Mouse (Mus musculus) heart, adult 9 months (tissue): Measurements from ENCODE around the gene Tmem132b.

Experiments
- DNase-seq, 2 experiments: peaks; one replicate each; pipeline ENCODE4 v3.0.0; 2022; ENCODE audit warnings: low spot score in 2 of 2

The Tmem132b gene

DNA sequence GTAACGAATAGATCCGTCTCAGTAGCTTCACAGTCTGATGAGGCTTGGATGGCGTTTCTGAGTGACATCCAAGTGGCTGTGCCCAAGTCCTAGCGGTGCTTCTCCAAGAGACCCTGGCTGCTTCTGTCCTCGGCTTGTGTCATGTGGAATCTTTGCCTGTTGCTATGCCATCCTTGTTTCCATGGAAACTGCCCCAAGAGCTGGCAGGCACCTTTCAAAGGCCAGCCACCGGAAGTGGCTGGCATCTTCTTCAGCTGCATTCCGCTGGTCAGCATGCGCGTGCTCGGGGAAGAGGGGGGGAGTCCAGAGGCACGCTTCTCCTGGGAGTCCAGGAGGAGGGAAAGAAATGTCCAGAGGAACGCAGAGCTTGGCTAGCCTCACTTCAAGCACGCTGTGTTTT, 144.0 kb downstream of the Tmem132b start:
- no peak for DNase-seq

DNA sequence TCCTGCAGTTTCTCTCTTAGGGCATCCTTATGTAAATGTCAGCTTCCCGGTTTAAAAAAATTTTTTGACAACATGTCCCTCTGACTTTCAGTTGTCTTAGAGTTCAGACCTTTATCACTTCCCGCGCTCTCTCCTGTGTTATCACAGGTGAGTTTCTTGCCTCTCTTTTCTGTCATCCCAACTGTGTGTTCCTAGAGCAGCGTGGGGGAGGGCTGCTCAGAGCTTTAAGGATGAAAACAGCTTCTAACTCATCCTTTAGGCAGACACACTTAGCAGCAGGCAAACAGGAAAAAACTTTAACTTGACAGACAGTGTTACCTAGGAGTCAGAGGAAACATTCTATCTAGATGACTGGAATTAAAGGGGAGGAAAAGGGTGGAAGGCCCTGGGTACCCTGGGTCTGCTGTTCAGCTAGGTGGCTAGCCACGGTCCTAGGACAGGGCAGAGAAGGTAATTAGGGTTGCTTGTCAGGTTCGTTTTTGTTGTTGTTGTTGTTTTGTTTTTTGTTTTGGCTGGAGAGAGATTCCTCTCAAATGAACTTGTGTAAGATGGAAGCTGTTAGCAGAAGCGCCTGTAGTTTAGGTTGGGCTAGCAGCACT, 144.6 kb downstream of the Tmem132b start:
- DNase-seq = no peak

DNA sequence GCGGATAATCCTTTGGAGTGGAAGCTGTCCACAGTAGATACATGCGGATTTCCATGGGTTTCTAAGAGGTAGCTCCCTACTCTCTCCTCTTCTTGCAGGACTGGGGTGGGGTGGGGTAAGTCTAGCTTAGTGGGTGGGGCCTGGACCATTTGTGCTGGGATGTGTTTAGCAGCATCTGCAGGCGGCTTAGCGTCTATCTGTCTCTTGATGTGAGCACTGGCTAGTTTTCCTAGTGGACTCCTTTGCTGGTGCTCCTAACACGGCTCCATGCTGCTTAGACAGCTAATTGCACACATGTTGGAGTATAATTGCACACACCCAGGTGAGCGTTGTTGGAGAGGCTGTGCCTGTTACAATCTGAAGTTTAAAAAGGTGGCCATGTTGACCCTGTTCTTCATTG, 149.3 kb downstream of the Tmem132b start:
- no peak for DNase-seq

DNA sequence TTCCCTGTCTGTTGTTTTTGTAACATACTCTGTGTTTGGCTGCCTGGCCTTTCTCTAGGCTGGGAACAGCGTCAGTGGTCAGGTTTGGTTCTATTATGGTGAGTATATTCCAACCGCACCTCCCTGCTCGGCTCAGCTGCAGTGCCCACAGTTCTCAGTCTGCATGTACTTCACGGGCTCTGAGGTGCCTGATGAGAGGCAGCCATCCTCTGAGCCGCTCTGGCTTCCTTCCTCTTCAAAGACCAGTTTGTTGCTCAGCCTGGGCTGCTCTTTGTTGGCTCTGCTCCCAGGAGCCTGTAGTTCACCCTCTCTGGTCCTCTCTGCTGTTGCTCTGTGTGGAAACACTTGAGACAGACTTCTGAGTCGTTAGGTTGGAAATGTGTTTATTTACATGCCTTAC, 151.9 kb downstream of the Tmem132b start:
- DNase-seq = no peak

DNA sequence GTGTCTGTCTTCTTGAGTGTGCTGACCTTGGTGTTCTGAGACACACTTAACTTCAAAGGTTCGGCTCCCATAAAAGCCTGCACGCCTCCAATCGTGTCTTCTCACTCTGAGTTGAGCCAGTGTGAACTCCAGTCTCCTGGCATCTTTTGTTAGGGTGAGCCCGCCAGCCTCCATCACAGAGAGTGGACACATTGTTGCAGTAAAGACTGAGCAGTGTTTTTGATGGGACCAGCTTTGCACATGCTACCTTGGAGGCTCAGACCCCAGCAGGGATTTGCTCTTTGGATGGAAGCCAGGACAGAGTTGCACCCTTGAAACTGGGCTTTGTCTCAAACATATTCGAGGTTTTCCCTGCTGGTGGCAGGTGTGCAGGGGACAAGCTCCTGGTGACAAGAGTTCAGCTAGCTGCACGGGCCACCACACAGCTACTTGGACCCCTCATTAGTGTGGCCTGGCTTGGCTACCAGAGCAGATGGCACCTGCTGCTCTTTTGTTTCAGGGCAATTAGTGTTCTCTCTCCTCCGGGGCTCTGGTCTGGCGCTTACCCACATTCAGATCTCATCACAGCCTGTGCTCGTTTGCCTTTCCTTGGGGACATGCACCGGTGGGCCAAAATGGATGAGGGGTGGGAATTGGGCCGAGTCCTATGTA, 154.2 kb downstream of the Tmem132b start:
- DNase-seq = no peak

DNA sequence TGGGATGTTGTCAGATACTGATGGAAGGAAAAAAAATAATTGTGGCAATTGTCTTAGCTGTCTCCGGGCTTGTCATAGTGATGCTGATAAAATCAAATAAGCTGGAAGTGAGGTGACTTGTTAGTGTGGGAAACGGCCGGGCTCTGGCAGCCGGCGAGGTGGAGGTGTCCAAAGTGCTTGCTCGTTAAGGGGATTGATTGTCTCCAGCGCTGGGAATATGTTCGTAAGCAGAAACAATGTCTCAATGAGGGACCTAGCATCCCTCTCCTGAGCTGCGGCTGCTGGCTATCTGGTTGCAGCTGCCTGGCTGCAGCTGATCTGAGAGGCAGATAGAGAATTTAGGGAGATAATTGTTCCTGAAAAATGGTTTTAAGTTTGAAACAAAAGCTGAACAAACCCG, 161.0 kb downstream of the Tmem132b start:
- DNase-seq = no peak

DNA sequence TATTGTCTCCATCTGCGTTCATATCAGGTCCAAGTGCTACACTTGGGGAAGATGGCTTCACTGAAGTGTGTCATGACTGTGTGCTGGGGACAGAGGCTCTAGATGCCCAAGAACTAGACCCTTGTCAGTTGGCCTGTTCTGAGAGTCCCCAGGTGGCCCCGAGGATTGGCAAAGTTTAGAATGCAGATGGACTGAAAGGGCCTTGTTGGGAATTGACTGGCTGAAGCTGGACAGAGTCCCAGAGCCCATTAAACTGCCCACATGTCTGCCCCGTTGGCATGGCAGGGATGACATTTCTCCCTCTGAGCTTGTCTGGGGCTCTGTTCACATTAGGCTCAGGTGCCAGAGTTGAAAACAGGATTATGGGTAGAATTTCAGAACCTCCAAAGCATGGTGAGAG, 167.8 kb downstream of the Tmem132b start:
- no peak for DNase-seq

DNA sequence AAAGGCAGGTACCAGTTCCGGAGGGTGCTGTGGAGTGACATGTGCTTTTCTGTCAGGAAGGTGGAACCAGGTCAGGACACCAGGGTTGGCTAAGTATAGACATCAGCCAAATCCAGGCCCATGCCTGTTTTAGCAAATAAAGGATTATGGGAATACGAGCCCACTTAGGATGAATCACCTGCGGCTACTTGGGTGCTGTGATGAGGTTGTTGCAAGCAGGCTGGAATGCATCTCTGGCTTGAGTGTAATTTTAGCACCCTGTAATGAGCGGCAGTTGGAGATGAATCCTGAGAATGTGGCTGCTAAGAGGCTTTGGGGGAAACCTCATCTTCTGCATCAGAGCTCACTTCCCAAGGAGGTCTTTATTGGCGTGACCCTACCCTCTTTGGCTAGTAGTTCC, 168.7 kb downstream of the Tmem132b start:
- no peak for DNase-seq

DNA sequence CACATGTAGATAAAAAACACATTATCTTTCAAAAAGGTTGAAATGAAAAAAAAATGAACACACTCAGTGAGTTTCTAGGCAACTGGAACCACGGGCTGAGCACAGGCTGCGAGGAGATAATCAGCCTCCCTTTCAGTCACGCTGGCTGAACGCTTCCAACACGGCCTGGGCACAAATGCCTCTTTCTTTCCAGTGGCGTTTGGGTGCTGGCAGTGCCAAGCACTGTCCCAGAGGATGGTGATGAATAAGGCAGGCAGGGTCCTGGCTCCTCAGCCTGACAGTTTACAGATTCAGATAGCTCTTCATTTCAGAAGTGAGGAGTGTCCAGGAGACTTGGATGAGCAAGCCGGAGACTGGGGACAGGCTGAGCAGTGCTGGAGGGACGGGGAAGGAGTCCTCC, 173.8 kb downstream of the Tmem132b start:
- no peak for DNase-seq

DNA sequence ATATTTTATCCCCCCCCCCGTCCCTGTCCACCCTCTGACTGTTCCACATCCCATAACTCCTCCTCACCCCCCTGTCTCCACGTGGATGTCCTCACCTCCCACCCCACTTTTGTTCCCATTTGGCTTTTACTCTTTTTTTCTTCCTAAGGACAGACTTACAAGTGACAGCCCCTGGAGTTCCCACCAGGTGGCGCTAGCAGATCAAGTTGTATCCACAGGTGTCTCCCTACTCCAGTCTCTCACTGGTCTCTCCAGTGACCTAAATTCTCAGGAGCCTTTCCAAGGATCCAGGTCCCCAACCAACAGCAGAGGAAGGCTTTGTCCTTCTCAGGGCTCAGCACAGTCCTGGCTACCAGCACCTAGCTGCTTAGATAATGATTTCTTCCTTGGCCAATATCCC, 177.6 kb downstream of the Tmem132b start:
- peak in 1 of 2 experiments; percentile 1 for DNase-seq

DNA sequence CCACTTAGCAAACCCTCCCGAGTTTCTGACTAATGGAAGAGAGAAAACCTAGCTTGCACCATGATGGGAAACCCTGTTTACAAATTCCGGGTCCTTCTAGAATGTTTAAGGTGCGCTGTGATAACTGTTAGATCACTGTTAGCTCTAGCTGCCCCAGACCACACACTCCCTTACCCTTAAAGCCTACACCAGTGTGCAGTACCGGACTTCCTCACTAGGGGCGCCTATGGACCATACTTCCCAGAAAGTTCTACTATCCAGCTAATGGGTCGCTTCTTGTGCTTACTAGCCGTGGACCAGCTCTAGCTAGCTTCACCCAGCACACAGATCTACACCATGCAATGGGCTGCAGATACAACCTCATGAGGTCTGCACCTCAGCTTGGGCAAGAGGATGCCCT, 195.2 kb downstream of the Tmem132b start:
- DNase-seq = no peak

DNA sequence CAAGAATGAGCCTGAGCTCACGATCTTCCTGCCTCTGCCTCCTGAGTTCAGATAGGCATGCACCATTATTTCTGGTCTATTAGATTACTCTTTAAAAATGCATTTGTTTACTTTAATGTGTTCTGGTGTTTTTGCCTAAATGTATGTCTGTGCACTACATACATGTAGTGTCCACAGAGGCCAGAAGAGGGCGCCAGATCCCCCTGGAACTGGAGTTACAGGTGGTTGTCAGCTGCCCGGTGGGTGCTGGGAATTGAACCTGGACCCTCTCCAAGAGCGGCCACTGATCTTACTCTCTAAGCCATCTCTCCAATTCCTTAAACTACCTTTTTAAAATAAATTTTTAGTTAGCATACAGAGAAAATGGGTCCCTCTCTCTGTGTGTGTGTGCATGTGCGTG, 195.9 kb downstream of the Tmem132b start:
- no peak for DNase-seq

DNA sequence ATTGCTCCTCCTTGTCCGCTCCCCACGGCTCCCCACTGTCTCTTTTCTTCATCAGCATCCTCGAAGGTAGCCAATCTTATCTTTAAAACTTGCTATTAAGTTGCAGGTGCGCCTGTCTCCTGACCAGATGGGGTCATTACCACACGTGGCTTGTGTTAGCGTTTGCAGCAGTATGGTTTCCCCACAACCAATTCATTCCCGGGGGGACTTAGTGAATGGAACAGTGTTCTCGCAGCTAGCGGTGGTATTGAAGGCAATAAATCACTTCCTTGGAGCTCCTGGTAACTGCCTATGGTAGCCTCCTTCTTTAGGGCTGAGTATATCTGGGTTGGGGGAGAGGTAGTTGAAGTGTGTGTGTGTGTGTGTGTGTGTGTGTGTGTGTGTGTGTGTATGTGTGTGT, 196.4 kb downstream of the Tmem132b start:
- DNase-seq = no peak

DNA sequence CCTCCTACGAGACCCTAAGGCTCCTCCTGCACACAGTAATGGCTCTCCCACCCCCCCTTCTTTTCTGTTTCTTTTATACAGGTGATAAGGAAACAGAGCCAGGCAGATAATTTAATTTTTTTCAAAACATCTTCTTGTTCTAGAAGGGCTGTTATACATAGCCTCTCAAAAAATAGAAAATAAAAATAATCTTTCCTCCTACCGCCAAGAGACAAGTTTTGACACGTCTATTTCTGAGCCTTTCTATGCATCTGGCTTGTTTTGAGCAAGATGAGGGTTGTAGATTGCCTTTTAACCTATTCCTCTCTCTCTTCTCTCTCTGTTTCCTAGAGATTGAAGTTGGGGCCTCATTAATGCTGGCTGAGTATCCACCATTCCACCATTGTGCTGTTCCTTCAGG, 196.9 kb downstream of the Tmem132b start:
- no peak for DNase-seq

DNA sequence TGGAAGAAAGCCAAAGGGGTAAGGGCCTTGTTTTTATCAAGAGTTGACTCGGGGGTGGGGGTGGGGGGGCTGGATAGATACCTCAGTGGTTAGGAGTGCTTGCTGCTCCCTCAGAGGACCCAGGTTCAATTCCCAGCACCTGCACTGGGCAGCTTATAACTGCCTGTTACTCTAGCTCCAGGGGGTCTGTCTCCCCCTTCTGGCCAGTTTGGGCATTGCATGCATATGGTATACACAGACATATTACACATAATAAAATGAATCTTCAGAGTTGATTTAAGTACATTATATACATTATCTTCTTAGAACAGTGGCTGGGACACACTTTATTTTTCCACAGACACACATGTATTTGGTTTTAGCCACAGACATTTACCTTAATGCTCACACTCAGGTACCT, 202.2 kb downstream of the Tmem132b start:
- DNase-seq = no peak

DNA sequence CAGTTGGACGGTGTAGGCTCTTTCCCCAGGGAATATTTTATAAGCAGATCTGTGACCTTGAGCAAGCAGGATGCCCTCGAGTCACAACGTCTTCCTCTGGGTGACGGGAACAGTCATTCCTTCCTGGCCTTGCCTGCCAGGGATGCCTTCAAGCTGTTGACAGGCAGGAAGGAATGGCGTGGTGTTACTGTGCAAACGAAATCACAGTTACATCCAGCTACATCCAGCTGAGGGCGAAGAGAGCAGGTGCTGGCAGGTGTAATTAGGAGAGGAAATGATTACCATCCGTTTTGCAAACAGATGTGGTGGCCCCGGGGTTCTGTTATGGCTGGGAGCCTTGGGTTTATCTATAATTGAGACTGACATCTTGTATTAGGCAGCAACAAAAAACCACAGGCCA, 205.5 kb downstream of the Tmem132b start:
- no peak for DNase-seq

DNA sequence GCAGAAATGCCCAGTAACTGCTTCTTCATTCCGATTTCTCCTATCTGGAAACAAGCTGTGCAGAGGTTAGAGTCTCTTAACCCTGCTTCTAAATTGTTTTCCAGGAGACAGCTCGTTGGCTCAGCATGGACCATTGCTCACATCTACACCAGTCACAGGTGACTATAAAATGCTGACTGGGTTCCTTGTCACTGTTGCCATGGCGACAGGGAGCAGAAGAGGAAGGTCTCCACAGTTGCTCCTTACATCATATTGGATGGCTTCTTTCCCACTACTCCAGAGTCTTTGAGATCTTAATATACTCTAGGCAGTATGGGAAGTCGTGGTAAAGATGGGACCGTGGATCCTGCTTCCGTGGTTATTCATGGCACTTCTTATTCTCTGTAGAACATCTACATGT, 211.9 kb downstream of the Tmem132b start:
- no peak for DNase-seq

DNA sequence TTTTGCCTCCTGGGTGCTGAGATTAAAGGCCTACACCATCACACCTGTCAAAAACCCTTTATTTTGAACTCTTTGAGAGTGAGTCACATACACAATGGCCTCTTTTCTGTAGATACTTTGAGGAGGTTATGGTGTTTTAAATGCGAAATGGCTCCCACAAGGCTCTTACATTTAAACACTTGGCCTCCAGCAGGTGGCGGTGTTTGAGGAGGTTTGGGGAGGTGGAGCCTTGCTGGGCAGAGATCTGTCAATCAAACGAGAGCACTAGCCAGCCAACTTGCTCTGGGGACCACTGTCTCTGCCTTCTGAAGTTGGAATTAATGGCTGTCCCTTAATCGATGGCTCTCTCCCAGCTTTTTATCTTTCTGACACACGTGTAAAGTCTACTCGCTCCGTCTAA, 214.2 kb downstream of the Tmem132b start:
- DNase-seq = no peak

DNA sequence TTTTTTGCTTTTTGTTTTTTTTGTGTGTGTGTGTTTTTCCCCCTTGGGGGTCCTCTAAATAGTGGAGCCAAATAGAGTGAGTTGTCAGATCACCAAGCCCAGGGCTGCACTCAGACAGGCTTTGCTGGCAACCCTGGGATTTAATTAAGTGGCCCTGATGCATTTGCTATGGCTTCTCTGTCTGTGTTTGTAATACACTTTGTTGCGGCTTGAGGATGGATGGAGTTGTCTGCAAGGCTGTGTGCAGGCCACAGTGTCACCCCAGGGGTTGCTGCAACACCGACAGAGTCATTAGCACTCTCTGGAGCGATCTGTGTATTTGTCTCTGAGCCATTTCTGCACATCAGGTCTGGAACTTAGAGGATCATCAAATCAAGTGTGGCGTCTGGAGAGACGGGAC, 219.9 kb downstream of the Tmem132b start:
- no peak for DNase-seq

DNA sequence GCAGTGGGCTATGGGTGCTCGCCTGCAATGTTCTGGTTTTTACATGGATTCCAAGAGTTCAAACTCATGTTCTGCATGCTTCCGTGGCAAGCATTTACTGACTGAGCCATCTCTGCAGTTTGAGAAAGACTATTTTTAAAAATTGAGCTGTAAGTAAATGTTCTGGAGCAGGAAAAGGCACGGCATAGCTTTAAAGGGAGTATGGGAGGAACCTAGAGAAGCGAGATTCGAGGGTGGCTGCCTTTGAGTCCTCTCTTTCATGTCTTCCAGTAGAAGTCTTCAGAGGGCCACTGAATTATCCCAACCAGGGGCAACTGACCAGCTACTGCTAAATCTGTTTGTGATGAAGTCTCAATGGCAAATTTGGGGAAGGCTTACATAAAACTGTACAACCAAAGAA, 221.0 kb downstream of the Tmem132b start:
- no peak for DNase-seq

DNA sequence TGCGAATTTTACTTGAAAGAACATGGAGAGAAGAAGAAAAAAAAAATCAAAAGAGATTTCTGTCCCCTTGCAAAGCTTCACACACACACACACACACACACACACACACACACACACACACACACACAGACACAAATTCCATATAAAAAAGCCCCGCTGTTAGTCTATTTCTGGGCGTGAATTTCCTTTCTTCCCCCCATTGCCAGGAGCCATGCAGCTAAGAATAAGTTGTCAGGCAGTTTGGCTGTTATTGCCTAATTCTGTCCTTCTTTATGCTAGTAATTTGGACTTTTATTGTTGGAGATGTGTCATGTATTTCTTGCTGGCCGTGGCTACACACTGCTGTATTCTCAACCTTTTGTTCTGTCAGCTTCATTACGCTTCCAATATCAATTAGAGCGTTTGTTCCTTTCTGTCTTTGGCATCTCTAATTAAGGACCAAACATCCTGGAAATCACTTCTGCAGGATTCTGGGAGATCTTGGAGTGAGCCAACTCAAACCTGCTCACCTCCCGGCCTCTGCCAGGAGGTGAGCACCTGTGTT, 225.5 kb downstream of the Tmem132b start:
- no peak for DNase-seq

DNA sequence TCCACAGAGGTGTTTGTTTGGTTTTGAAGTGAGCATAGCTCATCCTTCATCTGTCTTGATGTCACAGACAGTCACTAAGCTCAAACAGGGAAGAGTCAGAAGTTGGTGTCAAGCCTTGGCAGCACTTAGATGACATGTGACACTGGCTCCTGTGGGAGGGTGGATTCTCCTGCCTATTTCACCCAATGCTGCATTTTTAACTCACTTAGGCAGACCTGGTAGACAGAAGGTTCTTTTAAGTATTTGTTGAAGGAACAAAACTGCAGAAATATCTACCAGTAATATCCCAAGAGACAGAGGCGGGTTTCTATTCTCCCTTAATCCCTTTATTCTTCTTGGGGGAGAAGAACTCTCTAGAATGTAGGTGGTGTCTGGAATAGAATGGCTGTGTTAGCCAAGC, 226.9 kb downstream of the Tmem132b start:
- DNase-seq = no peak

DNA sequence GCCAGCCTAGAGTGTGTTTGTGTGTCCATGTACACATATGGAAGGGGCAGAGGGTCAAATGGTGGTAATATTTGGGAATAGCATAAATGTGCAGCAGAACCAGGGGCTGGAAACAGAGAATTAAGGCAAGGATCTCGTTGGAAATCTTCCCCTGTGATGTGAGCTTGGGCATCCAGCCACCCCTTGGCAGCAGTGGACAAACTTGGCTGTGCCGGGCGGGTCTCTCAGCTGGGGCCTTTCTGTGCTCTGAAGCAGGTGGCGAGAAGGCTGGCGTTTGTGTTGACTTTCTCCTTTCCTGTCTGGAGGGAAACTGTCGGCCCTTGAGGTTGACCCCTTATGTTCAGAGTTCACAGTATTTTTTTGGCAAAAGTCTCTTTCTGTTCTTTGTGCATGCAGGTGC, 235.4 kb downstream of the Tmem132b start:
- no peak for DNase-seq

DNA sequence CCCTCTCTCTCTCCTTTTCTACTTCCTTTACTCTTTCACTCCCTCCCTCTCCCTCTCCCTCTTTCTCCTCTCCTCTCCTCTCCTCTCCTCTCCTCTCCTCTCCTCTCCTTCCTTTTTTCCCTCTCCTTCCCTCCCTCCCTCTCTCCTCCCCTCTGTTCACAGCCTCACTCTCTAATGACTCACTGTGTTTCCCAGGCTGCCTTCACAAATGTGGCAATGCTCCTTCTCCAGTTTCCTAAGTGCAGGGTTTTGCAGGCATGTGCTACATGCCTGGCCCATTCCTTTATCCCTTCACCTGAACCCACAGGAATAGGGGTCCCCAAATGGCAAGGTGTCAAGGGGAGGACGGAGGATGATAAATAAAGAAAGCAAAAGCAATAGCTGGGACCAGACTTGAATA, 236.4 kb downstream of the Tmem132b start:
- no peak for DNase-seq
